Mouse (Mus musculus): Measurements from ENCODE around the gene Rmi2. TPM values are rescaled to one million over a fixed set of nuclear protein-coding genes. Genes with fewer than 3 reads are reported as not detected.
A peak's percentile ranks its signal among the peaks of the same experiment; 100 is the strongest.

The Rmi2 gene
- polyA plus RNA-seq, 1 experiment from 2014 or later: 3.4 TPM

GRCm38 (mm10) chr16:10866841-10867240 is 32.0 kb downstream of the Rmi2 start:
- ATAC-seq (replicated peaks; ENCODE audit: low FRiP score): no peak
- Histone ChIP-seq H3K4me2 (no peak overlapping the region), H3K4me1 (replicated peaks; ENCODE audit: control insufficient read depth, insufficient read depth, low read length) (no peaks in the 10 kb centered on the region), H3K27ac (ENCODE audit: low read depth, low read length) (no peak overlapping the region), H3K36me3 (ENCODE audit: control insufficient read depth, insufficient read depth, low read length) (no peaks in the 10 kb centered on the region), H3K9me3 (ENCODE audit: control insufficient read depth, low read length) (no peaks in the 10 kb centered on the region), H3K9ac (ENCODE audit: low read depth, low read length) (no peak overlapping the region), H3K27me3 (replicated peaks; ENCODE audit: control insufficient read depth, insufficient read depth, low read length) (no peaks in the 10 kb centered on the region), H3K4me3 (ENCODE audit: low read depth, low read length) (no peak overlapping the region)
- no peak for DNase-seq (ENCODE audit: low spot score)
- 86% methylated on average over 8 of the region's 8 CpGs for WGBS

- WGBS: 92% methylated on average over 2 of the region's 2 CpGs
- H3K4me2 ChIP-seq: no peak overlapping the region
- no peaks in the 10 kb centered on the region for H3K9me3 ChIP-seq (ENCODE audit: control insufficient read depth, low read length)
- no peak for DNase-seq (ENCODE audit: low spot score)
- no peak overlapping the region for H3K9ac ChIP-seq (ENCODE audit: low read depth, low read length)
- no peaks in the 10 kb centered on the region for H3K4me1 ChIP-seq (replicated peaks; ENCODE audit: control insufficient read depth, insufficient read depth, low read length)
- ATAC-seq (replicated peaks; ENCODE audit: low FRiP score): no peak
- H3K36me3 ChIP-seq (ENCODE audit: control insufficient read depth, insufficient read depth, low read length): no peaks in the 10 kb centered on the region
- H3K4me3 ChIP-seq (ENCODE audit: low read depth, low read length): no peak overlapping the region
- H3K27me3 ChIP-seq (replicated peaks; ENCODE audit: control insufficient read depth, insufficient read depth, low read length): no peaks in the 10 kb centered on the region
- H3K27ac ChIP-seq (ENCODE audit: low read depth, low read length): no peak overlapping the region
These were observed 32.6 kb downstream of the Rmi2 start for GRCm38 (mm10) chr16:10867501-10867900.

GRCm38 (mm10) chr16:10867904-10868440 is 33.1 kb downstream of the Rmi2 start:
- WGBS: 31% methylated on average over 11 of the region's 11 CpGs
- no peaks in the 10 kb centered on the region for H3K27me3 ChIP-seq (replicated peaks; ENCODE audit: control insufficient read depth, insufficient read depth, low read length)
- DNase-seq (ENCODE audit: low spot score) (no peak), ATAC-seq (replicated peaks; ENCODE audit: low FRiP score) (no peak)
- H3K4me1 ChIP-seq (replicated peaks; ENCODE audit: control insufficient read depth, insufficient read depth, low read length): no peaks in the 10 kb centered on the region
- no peak overlapping the region for H3K9ac ChIP-seq (ENCODE audit: low read depth, low read length)
- no peaks in the 10 kb centered on the region for H3K36me3 ChIP-seq (ENCODE audit: control insufficient read depth, insufficient read depth, low read length)
- no peak overlapping the region for H3K4me2 ChIP-seq
- H3K27ac ChIP-seq (ENCODE audit: low read depth, low read length): no peak overlapping the region
- no peak overlapping the region for H3K4me3 ChIP-seq (ENCODE audit: low read depth, low read length)
- no peaks in the 10 kb centered on the region for H3K9me3 ChIP-seq (ENCODE audit: control insufficient read depth, low read length)

DNA sequence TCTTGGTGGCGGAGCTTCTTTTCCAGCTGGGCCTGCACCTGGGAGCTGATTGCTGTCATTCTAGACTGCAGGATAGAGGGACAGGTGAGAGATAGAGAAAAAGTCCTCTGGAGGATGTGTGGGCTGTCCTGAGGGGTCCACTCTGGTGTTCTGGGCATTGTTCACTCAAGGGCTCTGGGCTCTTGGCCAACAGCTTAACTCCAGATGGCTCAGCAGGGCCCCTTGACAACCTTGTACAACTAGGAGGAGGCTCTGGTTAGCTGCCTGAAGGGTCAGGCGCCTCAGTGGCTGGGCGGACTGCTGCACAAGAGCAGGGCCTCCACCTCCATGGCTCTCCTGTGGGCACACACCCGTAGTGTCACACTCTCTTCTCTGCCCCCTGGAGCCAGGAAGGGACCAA is 36.1 kb downstream of the Rmi2 start:
- DNase-seq (ENCODE audit: low spot score): no peak
- no peaks in the 10 kb centered on the region for H3K36me3 ChIP-seq (ENCODE audit: control insufficient read depth, insufficient read depth, low read length)
- no peak overlapping the region for H3K4me2 ChIP-seq
- no peaks in the 10 kb centered on the region for H3K4me1 ChIP-seq (replicated peaks; ENCODE audit: control insufficient read depth, insufficient read depth, low read length)
- no peak overlapping the region for H3K4me3 ChIP-seq (ENCODE audit: low read depth, low read length)
- ATAC-seq (replicated peaks; ENCODE audit: low FRiP score): no peak
- 68% methylated on average over 4 of the region's 4 CpGs for WGBS
- H3K27me3 ChIP-seq (replicated peaks; ENCODE audit: control insufficient read depth, insufficient read depth, low read length): peaks cover 3% of the 10 kb centered on the region; the same call in 1 of the 2 replicates
- no peak overlapping the region for H3K27ac ChIP-seq (ENCODE audit: low read depth, low read length)
- H3K9ac ChIP-seq (ENCODE audit: low read depth, low read length): no peak overlapping the region
- no peaks in the 10 kb centered on the region for H3K9me3 ChIP-seq (ENCODE audit: control insufficient read depth, low read length)

GRCm38 (mm10) chr16:10872825-10873360 is 38.0 kb downstream of the Rmi2 start:
- no peak overlapping the region for H3K9ac ChIP-seq (ENCODE audit: low read depth, low read length)
- no peak for ATAC-seq (replicated peaks; ENCODE audit: low FRiP score)
- no peaks in the 10 kb centered on the region for H3K36me3 ChIP-seq (ENCODE audit: control insufficient read depth, insufficient read depth, low read length)
- H3K9me3 ChIP-seq (ENCODE audit: control insufficient read depth, low read length): no peaks in the 10 kb centered on the region
- H3K27me3 ChIP-seq (replicated peaks; ENCODE audit: control insufficient read depth, insufficient read depth, low read length): peaks cover 3% of the 10 kb centered on the region; the same call in 1 of the 2 replicates
- WGBS: 66% methylated on average over 4 of the region's 4 CpGs
- H3K27ac ChIP-seq (ENCODE audit: low read depth, low read length): no peak overlapping the region
- H3K4me2 ChIP-seq: no peak overlapping the region
- no peaks in the 10 kb centered on the region for H3K4me1 ChIP-seq (replicated peaks; ENCODE audit: control insufficient read depth, insufficient read depth, low read length)
- no peak overlapping the region for H3K4me3 ChIP-seq (ENCODE audit: low read depth, low read length)
- DNase-seq (ENCODE audit: low spot score): no peak

- Histone ChIP-seq H3K27me3 (replicated peaks; ENCODE audit: control insufficient read depth, insufficient read depth, low read length) (peaks cover 3% of the 10 kb centered on the region; the same call in 1 of the 2 replicates), H3K27ac (ENCODE audit: low read depth, low read length) (no peak overlapping the region), H3K4me2 (no peak overlapping the region), H3K9ac (ENCODE audit: low read depth, low read length) (no peak overlapping the region), H3K4me1 (replicated peaks; ENCODE audit: control insufficient read depth, insufficient read depth, low read length) (no peaks in the 10 kb centered on the region), H3K4me3 (ENCODE audit: low read depth, low read length) (no peak overlapping the region), H3K36me3 (ENCODE audit: control insufficient read depth, insufficient read depth, low read length) (no peaks in the 10 kb centered on the region), H3K9me3 (ENCODE audit: control insufficient read depth, low read length) (no peaks in the 10 kb centered on the region)
- ATAC-seq (replicated peaks; ENCODE audit: low FRiP score) (0 out of 2 replicates have a peak, but pooled peaks have one; percentile 30), DNase-seq (ENCODE audit: low spot score) (peak; percentile 83)
- 7% methylated on average over 5 of the region's 5 CpGs for WGBS
These were observed 38.8 kb downstream of the Rmi2 start for GRCm38 (mm10) chr16:10873654-10874053.

GRCm38 (mm10) chr16:10878227-10878626 is 43.4 kb downstream of the Rmi2 start:
- no peak overlapping the region for H3K9ac ChIP-seq (ENCODE audit: low read depth, low read length)
- DNase-seq (ENCODE audit: low spot score) (no peak), ATAC-seq (replicated peaks; ENCODE audit: low FRiP score) (no peak)
- H3K9me3 ChIP-seq (ENCODE audit: control insufficient read depth, low read length): no peaks in the 10 kb centered on the region
- no peaks in the 10 kb centered on the region for H3K36me3 ChIP-seq (ENCODE audit: control insufficient read depth, insufficient read depth, low read length)
- H3K27me3 ChIP-seq (replicated peaks; ENCODE audit: control insufficient read depth, insufficient read depth, low read length): peaks cover 3% of the 10 kb centered on the region; the same call in 1 of the 2 replicates
- WGBS: 62% methylated on average over 3 of the region's 3 CpGs
- H3K4me1 ChIP-seq (replicated peaks; ENCODE audit: control insufficient read depth, insufficient read depth, low read length): no peaks in the 10 kb centered on the region
- H3K4me3 ChIP-seq (ENCODE audit: low read depth, low read length): no peak overlapping the region
- H3K27ac ChIP-seq (ENCODE audit: low read depth, low read length): no peak overlapping the region
- H3K4me2 ChIP-seq: no peak overlapping the region

- no peak for ATAC-seq (replicated peaks; ENCODE audit: low FRiP score)
These were observed 44.6 kb downstream of the Rmi2 start for GRCm38 (mm10) chr16:10879467-10879866.

DNA sequence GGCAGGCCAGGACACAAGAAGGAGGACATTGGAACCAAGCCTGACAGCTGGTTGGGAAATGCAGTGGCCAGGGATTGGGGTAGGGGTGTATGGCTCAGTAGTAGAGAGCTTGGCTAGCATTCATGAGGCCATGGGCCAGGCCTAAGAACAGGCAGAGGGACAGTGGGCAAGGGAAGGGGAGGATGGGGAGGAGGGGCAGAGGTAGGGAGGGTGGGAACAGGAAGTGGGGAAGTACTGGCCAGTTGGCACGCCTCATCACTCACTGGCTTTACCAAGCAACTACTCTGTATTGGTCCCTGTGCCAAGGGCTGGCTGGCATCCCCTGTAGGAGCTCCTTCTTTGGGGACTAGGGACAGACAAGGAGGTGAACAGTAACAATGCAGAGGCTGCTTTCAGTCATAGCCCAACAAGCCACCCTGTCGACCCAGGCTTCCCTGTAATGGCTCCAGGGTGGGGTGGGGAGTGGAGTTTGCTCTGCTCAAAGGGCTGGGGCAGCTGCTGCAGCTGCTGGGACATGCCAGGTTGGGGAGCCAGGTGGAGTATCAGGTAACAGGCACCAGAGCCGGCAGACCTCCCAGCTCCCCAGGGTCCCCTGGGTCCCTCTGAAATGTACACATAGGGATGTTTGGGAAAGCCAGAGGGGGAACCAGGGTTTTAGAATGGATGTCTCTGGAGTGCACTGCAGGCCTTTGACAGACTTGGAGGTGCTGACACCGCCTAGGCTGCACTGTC is 46.5 kb downstream of the Rmi2 start:
- WGBS: 51% methylated on average over 4 of the region's 4 CpGs
- ATAC-seq (replicated peaks; ENCODE audit: low FRiP score) (no peak), DNase-seq (ENCODE audit: low spot score) (no peak)
- Histone ChIP-seq H3K9me3 (ENCODE audit: control insufficient read depth, low read length) (no peaks in the 10 kb centered on the region), H3K4me3 (ENCODE audit: low read depth, low read length) (no peak overlapping the region), H3K4me1 (replicated peaks; ENCODE audit: control insufficient read depth, insufficient read depth, low read length) (no peaks in the 10 kb centered on the region), H3K4me2 (no peak overlapping the region), H3K27me3 (replicated peaks; ENCODE audit: control insufficient read depth, insufficient read depth, low read length) (no peaks in the 10 kb centered on the region), H3K27ac (ENCODE audit: low read depth, low read length) (no peak overlapping the region), H3K9ac (ENCODE audit: low read depth, low read length) (no peak overlapping the region), H3K36me3 (ENCODE audit: control insufficient read depth, insufficient read depth, low read length) (no peaks in the 10 kb centered on the region)

More at GRCm38 (mm10) chr16:10879467-10879866, 44.6 kb downstream of the Rmi2 start:
- H3K4me3 ChIP-seq (ENCODE audit: low read depth, low read length): no peak overlapping the region
- DNase-seq (ENCODE audit: low spot score): peak; percentile 47
- no peaks in the 10 kb centered on the region for H3K36me3 ChIP-seq (ENCODE audit: control insufficient read depth, insufficient read depth, low read length)
- H3K9ac ChIP-seq (ENCODE audit: low read depth, low read length): no peak overlapping the region
- H3K27ac ChIP-seq (ENCODE audit: low read depth, low read length): no peak overlapping the region
- 89% methylated on average over 1 of the region's 1 CpGs for WGBS
- H3K9me3 ChIP-seq (ENCODE audit: control insufficient read depth, low read length): no peaks in the 10 kb centered on the region
- no peaks in the 10 kb centered on the region for H3K27me3 ChIP-seq (replicated peaks; ENCODE audit: control insufficient read depth, insufficient read depth, low read length)
- no peaks in the 10 kb centered on the region for H3K4me1 ChIP-seq (replicated peaks; ENCODE audit: control insufficient read depth, insufficient read depth, low read length)
- no peak overlapping the region for H3K4me2 ChIP-seq
